Mouse (Mus musculus) left cerebral cortex, adult 8-10 months (tissue): ENCODE measurements around the gene Frat2. TPM values are rescaled to one million over a fixed set of nuclear protein-coding genes. Genes with fewer than 3 reads are reported as not detected.

Experiments used
- DNase-seq, 2 experiments: peaks; one replicate each; pipeline ENCODE4 v3.0.0; 2022; ENCODE audit warnings: low spot score in 2 of 2
- total RNA-seq, 4 experiments: library from RNA; stranded (reverse); gene quantifications; 2 replicates each; pipeline ENCODE4 v1.2.4; 2022

The Frat2 gene
- total RNA-seq, 4 experiments from 2014 or later = 5.9 to 8.2 (median 6.5) TPM

- no peak for DNase-seq
Observed at GRCm38 (mm10) chr19:41846366-41847090, 1.4 kb downstream of the Frat2 start.

GRCm38 (mm10) chr19:41844345-41844744 lies 3.6 kb downstream of the Frat2 start:
- DNase-seq = no peak

- no peak for DNase-seq
Observed at GRCm38 (mm10) chr19:41842706-41843105, 5.2 kb downstream of the Frat2 start.

GRCm38 (mm10) chr19:41842196-41842595 lies 5.7 kb downstream of the Frat2 start:
- no peak for DNase-seq

GRCm38 (mm10) chr19:41841105-41841750 lies 6.7 kb downstream of the Frat2 start:
- DNase-seq = no peak

GRCm38 (mm10) chr19:41839685-41840084 lies 8.2 kb downstream of the Frat2 start:
- DNase-seq = no peak

GRCm38 (mm10) chr19:41838808-41839207 lies 9.1 kb downstream of the Frat2 start:
- no peak for DNase-seq

- no peak for DNase-seq
Observed at GRCm38 (mm10) chr19:41837917-41838261, 10.0 kb downstream of the Frat2 start.

GRCm38 (mm10) chr19:41837194-41837916 lies 10.6 kb downstream of the Frat2 start:
- no peak for DNase-seq

- DNase-seq = no peak
Observed at GRCm38 (mm10) chr19:41836719-41837118, 11.2 kb downstream of the Frat2 start.

- DNase-seq = no peak
Observed at GRCm38 (mm10) chr19:41835816-41836215, 12.1 kb downstream of the Frat2 start.

GRCm38 (mm10) chr19:41835407-41835806 lies 12.5 kb downstream of the Frat2 start:
- DNase-seq = no peak

- no peak for DNase-seq
Observed at GRCm38 (mm10) chr19:41832501-41833201, 15.3 kb downstream of the Frat2 start.

GRCm38 (mm10) chr19:41831718-41832391 lies 16.1 kb downstream of the Frat2 start:
- DNase-seq = no peak

- DNase-seq = peak in 1 of 2 experiments; percentile 25
Observed at GRCm38 (mm10) chr19:41831101-41831570, 16.8 kb downstream of the Frat2 start.

GRCm38 (mm10) chr19:41830106-41831031 lies 17.6 kb downstream of the Frat2 start:
- DNase-seq = peak; percentile 40 to 49

GRCm38 (mm10) chr19:41829381-41830105 lies 18.4 kb downstream of the Frat2 start, which contains the start of gene Frat1:
Gene Frat1, plus strand, starts transcription at chr19:41829970.
- peak; percentile 89 to 91 for DNase-seq

- DNase-seq = no peak
Observed at GRCm38 (mm10) chr19:41828941-41829340, 19.0 kb downstream of the Frat2 start.

- no peak for DNase-seq
Observed at GRCm38 (mm10) chr19:41826529-41826928, 21.4 kb downstream of the Frat2 start.
